In the genomic region with DNA sequence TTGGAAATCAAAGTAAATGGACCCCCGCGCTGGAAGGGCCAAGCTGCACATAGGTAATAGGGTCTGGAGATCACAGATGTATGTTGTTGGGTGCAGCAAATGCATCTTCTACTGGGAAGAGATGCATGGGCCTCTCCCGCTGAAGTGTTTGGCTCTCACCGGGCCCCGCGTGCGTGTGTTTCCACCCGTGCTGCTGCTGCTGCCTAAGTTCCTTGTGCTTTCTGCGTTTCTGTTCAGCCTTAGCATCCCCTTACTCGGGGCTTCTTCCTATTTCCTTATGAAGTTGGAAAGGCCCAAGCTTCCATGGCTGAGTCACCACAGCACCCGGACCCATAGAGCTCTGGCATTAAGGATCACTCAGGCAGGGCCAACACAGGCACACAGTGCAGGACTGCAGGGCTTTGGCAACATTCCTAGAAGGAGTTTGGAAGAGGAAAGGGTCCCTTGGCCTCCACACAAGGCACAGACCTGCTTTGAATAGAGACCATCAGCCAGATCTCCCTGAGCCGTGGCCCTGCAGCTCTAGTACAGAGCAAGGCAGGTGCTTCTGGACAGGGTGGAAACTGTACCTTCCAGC, we compare ENCODE assay signal across 12 mouse cellular contexts.
DNase-seq lines count a peak whose midpoint lies in the region; ATAC-seq and TF ChIP-seq lines count a peak whose summit lies in the region.
"Had no signal": no experiment of that assay in that cellular context is flagged by ENCODE, and none has a peak within 500 bp of the region (broad histone marks: within the 10 kb centered on the region; RNA-seq: fewer than 3 reads in every experiment).

No protein-coding gene starts in this region.

- H3K27me3 ChIP-seq in forebrain, embryonic 16.5 days (replicated peaks; ENCODE audit: control insufficient read depth, insufficient read depth, low read length), result no peaks in the 10 kb centered on the region
- H3K27me3 ChIP-seq in midbrain, embryonic 11.5 days (ENCODE audit: control insufficient read depth, insufficient read depth, low read length), result no peaks in the 10 kb centered on the region
- H3K27me3 ChIP-seq: stomach, embryonic 15.5 days had no signal

- no peak overlapping the region for H3K4me2 ChIP-seq in forebrain, embryonic 16.5 days (ENCODE audit: low read length)
- H3K4me2 ChIP-seq in midbrain, embryonic 11.5 days, result no peak overlapping the region
- H3K4me2 ChIP-seq: stomach, embryonic 15.5 days had no signal

- ATAC-seq in forebrain, embryonic 16.5 days, result peak; percentile 80
- peak; percentile 15 for ATAC-seq in midbrain, embryonic 11.5 days (ENCODE audit: low FRiP score)
- ATAC-seq in erythroid progenitor cell, adult 5-6 weeks (replicated peaks; ENCODE audit: low FRiP score, poor library complexity, severe bottlenecking), result no peak
- ATAC-seq in megakaryocyte-erythroid progenitor cell, adult 5-6 weeks (replicated peaks; ENCODE audit: low FRiP score, low TSS enrichment, poor library complexity, severe bottlenecking), result no peak

- H3K4me3 ChIP-seq in ES-E14 (ENCODE audit: insufficient read depth in 1 of 2, low read depth in 1 of 2, low read length in 2 of 2, poor library complexity in 1 of 2, severe bottlenecking in 1 of 2), result peak overlapping the region; percentile 5 to 17; a peak in 1 of 4 replicates
- no peak overlapping the region for H3K4me3 ChIP-seq in forebrain, embryonic 16.5 days (replicated peaks; ENCODE audit: low read length)
- no peak overlapping the region for H3K4me3 ChIP-seq in midbrain, embryonic 11.5 days (ENCODE audit: low read depth, low read length)
- H3K4me3 ChIP-seq: heart, embryonic 10.5 days; stomach, embryonic 15.5 days had no signal

- H3K9me3 ChIP-seq in ES-E14 (ENCODE audit: control insufficient read depth, insufficient read depth, low read depth, low read length), result no peaks in the 10 kb centered on the region
- H3K9me3 ChIP-seq in forebrain, embryonic 16.5 days (ENCODE audit: control insufficient read depth, low read length), result no peaks in the 10 kb centered on the region
- H3K9me3 ChIP-seq in midbrain, embryonic 11.5 days (ENCODE audit: control insufficient read depth, low read length), result no peaks in the 10 kb centered on the region
- H3K9me3 ChIP-seq: heart, embryonic 10.5 days; stomach, embryonic 15.5 days had no signal

- H3K4me1 ChIP-seq in ES-E14 (ENCODE audit: control insufficient read depth in 2 of 2, insufficient read depth in 2 of 2, low read length in 2 of 2, poor library complexity in 1 of 2), result peaks cover 0 to 19% of the 10 kb centered on the region in 2 experiments; a peak in 2 of 4 replicates
- peaks cover 24% of the 10 kb centered on the region for H3K4me1 ChIP-seq in forebrain, embryonic 16.5 days (replicated peaks; ENCODE audit: control insufficient read depth, insufficient read depth, low read length)
- H3K4me1 ChIP-seq in midbrain, embryonic 11.5 days (ENCODE audit: control insufficient read depth, insufficient read depth, low read length), result peaks cover 80% of the 10 kb centered on the region
- H3K4me1 ChIP-seq: stomach, embryonic 15.5 days had no signal

- in situ Hi-C loops in ES-E14 (cut with MboI; ENCODE audit: low sequenced_read_pairs in 2 of 2, unreplicated experiment in 2 of 2), result no loop called here

- WGBS in forebrain, embryonic 16.5 days, result 7% methylated on average over 12 of the region's 12 CpGs
- WGBS in midbrain, embryonic 11.5 days, result 8% methylated on average over 12 of the region's 12 CpGs

- H3K27ac ChIP-seq in ES-E14 (ENCODE audit: insufficient read depth, low read depth, low read length, poor library complexity, severe bottlenecking), result no peak overlapping the region
- H3K27ac ChIP-seq in forebrain, embryonic 16.5 days (ENCODE audit: low read length), result peak overlapping the region; percentile 78
- H3K27ac ChIP-seq in midbrain, embryonic 11.5 days (ENCODE audit: low read depth, low read length), result peak overlapping the region; percentile 99
- H3K27ac ChIP-seq: heart, embryonic 10.5 days; stomach, embryonic 15.5 days had no signal

- no peaks in the 10 kb centered on the region for H3K36me3 ChIP-seq in ES-E14 (ENCODE audit: control insufficient read depth, insufficient read depth, low read length, poor library complexity, severe bottlenecking)
- H3K36me3 ChIP-seq in forebrain, embryonic 16.5 days (ENCODE audit: control insufficient read depth, insufficient read depth), result no peaks in the 10 kb centered on the region
- H3K36me3 ChIP-seq in midbrain, embryonic 11.5 days (ENCODE audit: control insufficient read depth, insufficient read depth, low read length), result peaks cover 24% of the 10 kb centered on the region
- H3K36me3 ChIP-seq: heart, embryonic 10.5 days; stomach, embryonic 15.5 days had no signal

- DNase-seq in cerebellum, postnatal 10 days, result peak; percentile 77 to 84
- DNase-seq in cerebellum, adult 18-20 months, result no peak
- no peak for DNase-seq in ES-E14 (ENCODE audit: low read depth, low spot score)
- DNase-seq in midbrain, embryonic 11.5 days (ENCODE audit: low spot score, missing footprints), result peak; percentile 97
- DNase-seq in lung, adult 18-20 months, result no peak
- DNase-seq: kidney, postnatal 36 days; lung, adult 2 months had no signal

- no peak overlapping the region for H3K9ac ChIP-seq in ES-E14 (ENCODE audit: insufficient read depth, low read depth, low read length, poor library complexity, severe bottlenecking)
- peak overlapping the region; percentile 5; the same call in 1 of the 2 replicates for H3K9ac ChIP-seq in forebrain, embryonic 16.5 days (replicated peaks; ENCODE audit: low read depth, low read length)
- H3K9ac ChIP-seq in midbrain, embryonic 11.5 days (ENCODE audit: low read length), result peak overlapping the region; percentile 61
- H3K9ac ChIP-seq: stomach, embryonic 15.5 days had no signal

TF ChIP-seq in ES-E14, 5 proteins besides CTCF, POLR2A, EP300 and RAD21:
- no peak for TF ChIP-seq HCFC1 (IDR thresholded peaks at IDR 0.05; ENCODE audit: borderline replicate concordance, insufficient read depth, low read length)
- no peak for TF ChIP-seq ZNF384 (IDR thresholded peaks at IDR 0.05; ENCODE audit: low read depth, low read length)
- no peak for TF ChIP-seq ZC3H11A (IDR thresholded peaks at IDR 0.05; ENCODE audit: borderline replicate concordance, low read depth, low read length)
- TF ChIP-seq MAFK (IDR thresholded peaks at IDR 0.05; ENCODE audit: insufficient read depth, low read depth, low read length), result no peak
- no peak for TF ChIP-seq CHD2 (IDR thresholded peaks at IDR 0.05; ENCODE audit: low read depth, low read length)

Comparison
In these comparisons a context has a peak if more than half of its experiments do, and no peak if none do; other contexts are left out.
1. DNase-seq: peak in cerebellum, postnatal 10 days (2 of 2) and midbrain, embryonic 11.5 days (single experiment); none in cerebellum, adult 18-20 months (0 of 2), ES-E14 (single experiment) and lung, adult 18-20 months (0 of 2).
2. H3K4me3 ChIP-seq: peak in ES-E14 (2 of 2); none in forebrain, embryonic 16.5 days (single experiment) and midbrain, embryonic 11.5 days (single experiment).
3. ATAC-seq: peak in forebrain, embryonic 16.5 days (single experiment) and midbrain, embryonic 11.5 days (single experiment); none in erythroid progenitor cell, adult 5-6 weeks (single experiment) and megakaryocyte-erythroid progenitor cell, adult 5-6 weeks (single experiment).